Mouse (Mus musculus) forebrain, embryonic 11.5 days (tissue): ENCODE results near the gene Slit2. TPM values are rescaled to one million over a fixed set of nuclear protein-coding genes. Genes with fewer than 3 reads are reported as not detected.
A peak's percentile ranks its signal among the peaks of the same experiment; 100 is the strongest.

Source experiments
- ATAC-seq: fragments of 200-750 bp; cut with Nextera tagmentation; replicated peaks from 2 replicates; pipeline ENCODE4 v1.8.0; 2017; ENCODE audit warnings: moderate TSS enrichment; ENCODE audit not compliant: low FRiP score
- DNase-seq: peaks from one replicate; pipeline ENCODE4 v3.0.0-alpha.2; 2017; ENCODE audit warnings: low spot score
- H3K27ac ChIP-seq: fragments of 300-500 bp; sonication (generic); 2 replicates; pipeline ENCODE4 v1.5.1; 2014; ENCODE audit warnings: low read depth, low read length
- H3K27me3 ChIP-seq: fragments of 300-500 bp; sonication (generic); 2 replicates; pipeline ENCODE4 v1.6.1; 2014; ENCODE audit warnings: mild to moderate bottlenecking, low read length, mixed read lengths; ENCODE audit not compliant: control insufficient read depth, insufficient read depth
- H3K36me3 ChIP-seq: fragments of 300-500 bp; sonication (generic); 2 replicates; pipeline ENCODE4 v1.6.1; 2014; ENCODE audit warnings: mild to moderate bottlenecking, low read length, moderate library complexity, mixed read lengths; ENCODE audit not compliant: control insufficient read depth, insufficient read depth
- H3K4me1 ChIP-seq: fragments of 300-500 bp; sonication (generic); replicated peaks from 2 replicates; pipeline ENCODE4 v1.6.1; 2014; ENCODE audit warnings: low read length, mixed read lengths; ENCODE audit not compliant: control insufficient read depth, insufficient read depth
- H3K4me2 ChIP-seq: fragments of 300-500 bp; sonication (generic); 2 replicates; pipeline ENCODE4 v1.6.1; 2014; ENCODE audit warnings: low read depth, mild to moderate bottlenecking, low read length, moderate library complexity, mixed read lengths; ENCODE audit not compliant: severe bottlenecking
- H3K4me3 ChIP-seq: fragments of 300-500 bp; sonication (generic); 2 replicates; pipeline ENCODE4 v1.5.1; 2014; ENCODE audit warnings: low read depth, low read length
- H3K9ac ChIP-seq: fragments of 300-500 bp; sonication (generic); 2 replicates; pipeline ENCODE4 v1.6.1; 2014; ENCODE audit warnings: low read length
- H3K9me3 ChIP-seq: fragments of 300-500 bp; sonication (generic); 2 replicates; pipeline ENCODE4 v1.6.1; 2016; ENCODE audit warnings: low read length, mixed read lengths; ENCODE audit not compliant: control insufficient read depth
- WGBS: fragments of 180-500 bp; shearing (Covaris S2); extraction: QIAGEN DNeasy Blood & Tissue Kit; methylation state at CpG from one replicate; pipeline ENCODE4 v1.1.7; 2014; 5-methylcytosine and 5-hydroxymethylcytosine counted together
- polyA plus RNA-seq: library from polyadenylated mRNA; unstranded; fragments of >200 nt; fragmentation: Nextera tagmentation; extraction: Ambion mirVana; gene quantifications from 2 replicates; pipeline ENCODE4 v1.2.1, GENCODE M21; 2014

The Slit2 gene
- polyA plus RNA-seq, 1 experiment from 2014 or later: 28.5 TPM

DNA sequence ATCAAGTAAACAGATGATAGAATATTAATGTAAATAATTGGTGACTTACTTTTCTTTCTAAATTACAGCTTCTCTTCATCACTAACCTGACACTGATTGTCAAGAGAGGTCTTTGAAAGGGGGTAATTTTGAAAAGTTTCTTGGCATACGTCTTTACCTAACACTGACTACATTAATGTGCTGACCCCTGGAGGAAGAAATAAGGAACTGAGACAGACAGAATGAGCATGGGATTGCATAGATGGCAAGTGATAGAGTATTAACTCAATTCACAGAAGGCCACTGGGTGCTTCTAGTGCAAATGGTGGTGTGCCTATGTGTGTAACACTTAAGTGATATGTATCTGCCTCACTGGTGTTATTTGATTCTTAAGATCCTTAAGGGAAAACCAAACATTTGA lies 130.5 kb downstream of the Slit2 start:
- H3K4me3 ChIP-seq: no peak overlapping the region
- no peaks in the 10 kb centered on the region for H3K36me3 ChIP-seq
- 28% methylated on average over 1 of the region's 1 CpGs for WGBS
- H3K4me1 ChIP-seq: no peaks in the 10 kb centered on the region
- H3K4me2 ChIP-seq: no peak overlapping the region
- H3K27me3 ChIP-seq: no peaks in the 10 kb centered on the region
- H3K27ac ChIP-seq: no peak overlapping the region
- DNase-seq (no peak), ATAC-seq (peak; percentile 63; the same call in 1 of the 2 replicates)
- no peaks in the 10 kb centered on the region for H3K9me3 ChIP-seq
- no peak overlapping the region for H3K9ac ChIP-seq

- DNase-seq (no peak), ATAC-seq (no peak)
- Histone ChIP-seq H3K9me3 (no peaks in the 10 kb centered on the region), H3K9ac (no peak overlapping the region), H3K27ac (no peak overlapping the region), H3K27me3 (no peaks in the 10 kb centered on the region), H3K4me1 (no peaks in the 10 kb centered on the region), H3K4me3 (no peak overlapping the region), H3K4me2 (no peak overlapping the region), H3K36me3 (no peaks in the 10 kb centered on the region)
- 66% methylated on average over 4 of the region's 4 CpGs for WGBS
Observed at GRCm38 (mm10) chr5:48114969-48115537, 132.1 kb downstream of the Slit2 start.

- WGBS: 46% methylated on average over 5 of the region's 5 CpGs
- H3K4me1 ChIP-seq: no peaks in the 10 kb centered on the region
- no peak overlapping the region for H3K27ac ChIP-seq
- no peaks in the 10 kb centered on the region for H3K27me3 ChIP-seq
- H3K9ac ChIP-seq: no peak overlapping the region
- ATAC-seq (0 out of 2 replicates have a peak, but pooled peaks have one; percentile 46), DNase-seq (no peak)
- no peaks in the 10 kb centered on the region for H3K36me3 ChIP-seq
- H3K4me3 ChIP-seq: no peak overlapping the region
- H3K4me2 ChIP-seq: no peak overlapping the region
- no peaks in the 10 kb centered on the region for H3K9me3 ChIP-seq
Observed at GRCm38 (mm10) chr5:48122651-48123050, 139.7 kb downstream of the Slit2 start.

GRCm38 (mm10) chr5:48125770-48126423 lies 143.0 kb downstream of the Slit2 start:
- peak; percentile 38 for ATAC-seq
- no peak for DNase-seq
- WGBS: 81% methylated on average over 3 of the region's 3 CpGs

DNA sequence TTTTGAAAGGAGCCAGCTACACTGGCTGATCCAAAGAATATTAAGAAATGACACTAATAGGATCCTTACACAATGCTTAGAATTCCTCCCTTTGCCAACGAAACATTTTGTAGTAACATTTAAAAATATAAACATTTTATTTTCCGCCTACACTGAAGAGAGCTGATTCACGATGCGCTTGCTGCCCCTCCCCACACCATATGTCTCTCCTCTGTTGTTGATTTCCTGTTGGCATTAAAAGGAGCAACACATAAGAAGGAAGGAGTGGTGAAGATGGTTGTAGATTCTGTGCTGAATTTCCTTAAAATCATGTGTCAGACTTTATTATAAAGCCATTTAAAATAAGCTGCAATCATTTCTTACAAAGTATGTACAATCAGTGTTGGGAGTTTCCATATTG lies 147.0 kb downstream of the Slit2 start:
- WGBS: 93% methylated on average over 4 of the region's 4 CpGs
- no peaks in the 10 kb centered on the region for H3K27me3 ChIP-seq

More at GRCm38 (mm10) chr5:48125770-48126423, 143.0 kb downstream of the Slit2 start:
- Histone ChIP-seq H3K27ac (no peak overlapping the region), H3K9me3 (no peaks in the 10 kb centered on the region), H3K27me3 (no peaks in the 10 kb centered on the region), H3K4me2 (no peak overlapping the region), H3K36me3 (no peaks in the 10 kb centered on the region), H3K4me3 (no peak overlapping the region), H3K9ac (no peak overlapping the region), H3K4me1 (no peaks in the 10 kb centered on the region)

GRCm38 (mm10) chr5:48136571-48136970 lies 153.6 kb downstream of the Slit2 start:
- Histone ChIP-seq H3K36me3 (no peaks in the 10 kb centered on the region), H3K9me3 (no peaks in the 10 kb centered on the region), H3K4me1 (peaks cover 3% of the 10 kb centered on the region), H3K27ac (no peak overlapping the region), H3K27me3 (peaks cover 21% of the 10 kb centered on the region), H3K4me3 (no peak overlapping the region), H3K4me2 (no peak overlapping the region), H3K9ac (no peak overlapping the region)
- 19% methylated on average over 3 of the region's 3 CpGs for WGBS
- no peak for ATAC-seq
- no peak for DNase-seq

More for the DNA sequence above, 147.0 kb downstream of the Slit2 start:
- DNase-seq (no peak), ATAC-seq (no peak)
- no peak overlapping the region for H3K4me2 ChIP-seq
- H3K4me1 ChIP-seq: no peaks in the 10 kb centered on the region
- no peak overlapping the region for H3K27ac ChIP-seq
- H3K4me3 ChIP-seq: no peak overlapping the region
- no peaks in the 10 kb centered on the region for H3K9me3 ChIP-seq
- no peak overlapping the region for H3K9ac ChIP-seq
- no peaks in the 10 kb centered on the region for H3K36me3 ChIP-seq

DNA sequence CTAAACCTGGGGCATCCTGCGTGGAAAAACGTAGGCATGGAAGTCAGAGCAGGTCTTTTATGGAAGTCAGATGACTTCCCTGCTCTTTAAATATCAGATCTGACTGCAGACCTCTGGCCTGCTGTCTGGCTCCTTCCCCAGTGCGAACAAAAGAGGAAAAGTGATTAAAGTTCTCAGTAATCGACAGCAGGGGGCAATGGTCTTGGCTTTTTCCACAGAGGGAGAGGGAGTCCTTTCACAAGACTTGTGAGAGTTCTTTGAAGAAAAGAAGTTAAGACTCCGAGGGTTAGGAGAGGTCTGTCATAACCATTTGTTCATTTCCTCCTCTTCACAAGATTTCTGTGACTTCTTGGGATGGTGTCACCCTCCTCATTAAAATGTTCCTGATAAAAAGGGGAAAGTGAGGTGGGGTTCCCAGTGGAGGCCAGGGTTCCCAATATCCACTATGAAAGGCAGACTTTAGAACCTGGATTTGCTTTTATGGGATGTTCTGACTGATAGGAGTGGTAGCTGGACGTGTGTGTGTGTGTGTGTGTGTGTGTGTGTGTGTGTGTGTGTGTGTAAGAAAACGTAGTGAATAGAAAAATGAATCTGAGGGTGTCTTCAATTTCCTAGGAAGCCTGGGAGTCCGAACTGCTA lies 156.0 kb downstream of the Slit2 start:
- WGBS: 2% methylated on average over 8 of the region's 8 CpGs
- Histone ChIP-seq H3K4me2 (no peak overlapping the region), H3K4me1 (peaks cover 3% of the 10 kb centered on the region), H3K9me3 (no peaks in the 10 kb centered on the region), H3K27me3 (peaks cover 30% of the 10 kb centered on the region), H3K9ac (no peak overlapping the region), H3K4me3 (no peak overlapping the region), H3K27ac (no peak overlapping the region), H3K36me3 (no peaks in the 10 kb centered on the region)
- no peak for DNase-seq
- peak; percentile 37 for ATAC-seq

GRCm38 (mm10) chr5:48139488-48139862 lies 156.5 kb downstream of the Slit2 start:
- WGBS: 3% methylated on average over 6 of the region's 6 CpGs
- peaks cover 3% of the 10 kb centered on the region for H3K4me1 ChIP-seq
- DNase-seq: no peak
- peaks cover 30% of the 10 kb centered on the region for H3K27me3 ChIP-seq
- H3K4me2 ChIP-seq: no peak overlapping the region
- no peak overlapping the region for H3K27ac ChIP-seq
- H3K36me3 ChIP-seq: no peaks in the 10 kb centered on the region
- no peak overlapping the region for H3K9ac ChIP-seq
- ATAC-seq: peak; percentile 63; the same call in 1 of the 2 replicates
- H3K9me3 ChIP-seq: no peaks in the 10 kb centered on the region
- H3K4me3 ChIP-seq: no peak overlapping the region
